Mouse (Mus musculus): ENCODE results near the gene Gm11554. TPM values are rescaled to one million over a fixed set of nuclear protein-coding genes. Genes with fewer than 3 reads are reported as not detected.
"Not testable (repeated sequence)": the region's sequence is repeated elsewhere in the genome, so short reads cannot be mapped to it uniquely, and the experiment has no call there.

Gm11554 gene
- total RNA-seq (2022) = not detected

DNA sequence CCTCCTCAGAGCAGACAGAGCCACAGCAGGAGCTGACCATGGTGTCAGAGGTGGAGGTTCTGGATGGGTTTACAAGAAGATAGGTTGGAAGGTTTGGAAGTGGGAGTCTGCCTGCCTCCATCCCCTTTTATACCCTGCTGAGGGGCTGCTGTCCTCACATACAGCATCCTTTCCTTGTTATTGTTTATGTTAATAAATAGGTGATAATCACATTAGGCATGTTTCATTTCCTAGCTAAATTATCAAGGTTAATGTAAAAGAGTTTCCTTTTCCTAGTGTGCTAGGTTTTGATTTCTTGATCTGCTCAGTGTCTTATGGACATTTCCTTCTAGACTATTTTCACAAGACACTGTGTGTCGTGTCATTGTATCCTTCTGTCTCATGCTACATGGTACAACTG is at the start of gene Gm11554:
Gene Gm11554 (minus strand): TSS at position 101 of the 400 bp plus-strand sequence.
- DNase-seq (ENCODE audit: low spot score in 2 of 2) = not testable (repeated sequence)

DNA sequence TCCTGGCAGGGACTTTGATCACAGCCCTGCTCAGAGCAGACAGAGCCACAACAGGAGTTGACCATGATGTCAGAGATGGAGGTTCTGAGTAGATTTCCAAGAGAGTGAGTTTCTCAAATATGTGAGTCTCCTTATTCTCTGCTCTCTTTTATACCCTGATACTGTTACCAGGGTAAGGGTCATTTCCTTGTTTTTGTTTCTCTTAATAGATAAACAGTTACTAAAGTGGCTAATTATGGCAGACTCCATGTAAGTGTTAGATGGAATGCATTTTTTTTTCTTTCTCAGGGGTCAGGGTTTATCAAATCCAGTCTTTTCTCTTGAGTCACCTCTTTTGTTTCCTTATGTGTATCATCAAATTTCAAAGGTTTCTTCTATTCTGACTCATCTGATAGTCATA is 47.3 kb upstream of the Gm11554 start, which contains the start of gene Krtap4-16:
Gene Krtap4-16 (minus strand): TSS at position 101 of the 400 bp plus-strand sequence.
- DNase-seq (ENCODE audit: low spot score in 2 of 2) = no peak

DNA sequence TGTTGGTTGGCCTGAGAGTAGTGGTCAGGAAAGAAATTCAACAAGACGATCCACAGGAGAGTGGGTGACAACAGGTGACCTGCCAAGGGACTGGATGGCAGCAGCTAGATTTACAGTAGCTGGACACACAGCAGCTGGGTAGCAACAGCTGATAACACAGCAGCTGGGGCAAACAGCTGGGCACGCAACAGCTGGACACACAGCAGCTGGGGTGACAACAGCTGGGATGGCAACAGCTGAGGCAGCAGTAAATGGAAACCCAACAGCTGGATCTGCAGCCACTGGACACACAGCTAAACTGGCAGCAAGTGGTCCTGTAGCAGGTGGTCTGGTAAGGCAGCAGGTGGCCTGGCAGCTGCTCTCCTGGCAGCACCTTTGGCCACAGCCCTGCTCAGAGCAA is 42.5 kb upstream of the Gm11554 start:
- no peak for DNase-seq (ENCODE audit: low spot score in 2 of 2)

DNA sequence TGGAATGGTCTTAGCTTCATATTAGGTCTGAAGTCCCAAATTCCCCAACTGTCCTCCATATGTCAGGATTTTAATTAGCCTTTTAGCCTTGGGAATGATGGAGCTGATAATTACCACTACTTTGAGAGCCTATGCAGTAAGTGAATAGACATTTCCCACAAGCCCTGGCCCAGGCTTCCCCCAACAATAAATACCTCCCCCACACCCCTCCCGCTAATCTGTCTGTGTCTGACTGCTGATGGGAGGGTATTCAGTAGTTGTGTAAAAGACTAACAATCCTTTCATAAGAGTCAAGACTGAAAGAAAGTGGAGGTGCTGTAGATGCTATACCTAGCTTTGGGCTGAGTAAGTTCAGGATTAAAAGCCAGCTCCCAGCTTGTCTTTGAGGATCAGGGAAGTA is 37.9 kb upstream of the Gm11554 start:
- no peak for DNase-seq (ENCODE audit: low spot score in 2 of 2)

DNA sequence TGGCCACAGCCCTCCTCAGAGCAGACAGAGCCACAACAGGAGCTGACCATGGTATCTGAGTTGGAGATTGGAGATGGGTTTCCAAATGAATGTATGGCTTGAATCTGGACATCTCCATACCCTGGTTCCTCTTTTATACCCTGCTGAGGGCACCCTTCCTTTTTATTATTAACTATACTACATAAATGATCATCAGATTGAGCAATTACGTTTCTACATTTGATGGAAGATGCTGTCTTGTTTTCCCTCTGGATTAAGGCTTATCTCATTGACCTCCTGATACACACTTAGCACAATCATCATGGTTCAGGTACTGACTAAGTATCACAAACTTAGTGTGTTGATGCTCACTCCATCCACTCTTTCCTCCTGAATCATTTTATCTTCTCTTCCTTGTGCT is 33.7 kb upstream of the Gm11554 start, which contains the start of gene 2300003K06Rik:
Gene 2300003K06Rik (minus strand): TSS at position 101 of the 400 bp plus-strand sequence.
- DNase-seq (ENCODE audit: low spot score in 2 of 2) = no peak

DNA sequence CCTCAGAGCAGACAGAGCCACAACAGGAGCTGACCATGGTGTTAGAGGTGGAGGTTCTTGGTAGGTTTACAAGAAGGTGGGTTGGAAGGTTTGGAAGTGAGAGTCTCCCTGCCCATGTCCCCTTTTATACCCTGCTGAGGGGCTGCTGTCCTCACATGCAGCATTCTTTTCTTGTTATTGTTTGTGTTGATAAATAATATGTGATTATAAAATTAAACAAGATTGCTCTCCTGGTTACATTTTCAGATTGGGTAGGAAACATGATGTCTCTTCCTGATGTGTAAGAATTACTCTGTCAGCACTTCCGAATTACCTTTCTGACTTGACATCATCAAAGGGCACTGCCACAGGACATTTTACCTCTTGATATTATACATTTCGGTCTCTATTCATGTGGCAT is 11.3 kb upstream of the Gm11554 start, which contains the start of gene Gm11564:
Gene Gm11564 (minus strand): TSS at position 101 of the 400 bp plus-strand sequence.
- DNase-seq (ENCODE audit: low spot score in 2 of 2) = not testable (repeated sequence)

GRCm38 (mm10) chr11:99809792-99810191 is 5.5 kb upstream of the Gm11554 start, which contains the start of gene Krtap4-13:
Krtap4-13 (minus strand) TSS chr11:99809892.
- not testable (repeated sequence) for DNase-seq (ENCODE audit: low spot score in 2 of 2)

GRCm38 (mm10) chr11:99798832-99799231 is 5.4 kb downstream of the Gm11554 start, which contains the start of gene Gm11569:
Gm11569 (minus strand) TSS chr11:99798932.
- DNase-seq (ENCODE audit: low spot score in 2 of 2) = not testable (repeated sequence)

DNA sequence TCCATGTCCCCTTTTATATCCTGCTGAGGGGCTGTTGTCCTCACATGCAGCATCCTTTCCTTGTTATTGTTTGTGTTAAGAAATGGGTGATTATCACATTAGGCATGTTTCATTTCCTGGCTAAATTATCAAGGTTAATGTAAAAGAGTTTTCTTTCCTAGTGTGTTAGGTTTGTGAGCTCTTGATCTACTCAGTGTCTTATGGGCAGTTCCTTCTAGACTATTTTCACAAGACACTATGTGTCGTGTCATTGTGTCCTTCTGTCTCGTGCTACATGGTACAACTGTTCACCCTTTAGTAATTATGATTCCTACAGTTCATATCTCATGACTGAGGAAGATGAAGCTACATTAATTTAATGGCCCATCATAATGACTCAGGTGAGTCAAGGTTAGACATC is 10.9 kb downstream of the Gm11554 start, which contains the start of gene Gm11596:
Gene Gm11596 (minus strand): TSS at position 101 of the 400 bp plus-strand sequence.
- DNase-seq (ENCODE audit: low spot score in 2 of 2) = no peak

DNA sequence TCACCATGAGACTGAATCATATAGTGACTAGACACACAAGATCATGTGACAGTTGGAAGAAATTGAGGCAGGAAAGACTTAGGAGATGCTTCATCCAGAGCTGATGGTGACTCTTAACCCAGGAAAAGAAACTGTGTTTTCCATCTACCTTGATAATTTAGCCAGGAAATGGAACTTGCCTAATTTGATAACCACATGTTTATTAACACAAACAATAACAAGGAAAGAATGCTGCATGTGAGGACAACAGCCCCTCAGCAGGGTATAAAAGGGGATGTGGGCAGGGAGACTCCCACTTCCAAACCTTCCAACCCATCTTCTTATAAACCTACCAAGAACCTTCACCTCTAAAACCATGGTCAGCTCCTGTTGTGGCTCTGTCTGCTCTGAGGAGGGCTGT is 19.3 kb downstream of the Gm11554 start, which contains the start of gene Krtap4-9:
Gene Krtap4-9 (plus strand): TSS at position 301 of the 400 bp plus-strand sequence.
- not testable (repeated sequence) for DNase-seq (ENCODE audit: low spot score in 2 of 2)

DNA sequence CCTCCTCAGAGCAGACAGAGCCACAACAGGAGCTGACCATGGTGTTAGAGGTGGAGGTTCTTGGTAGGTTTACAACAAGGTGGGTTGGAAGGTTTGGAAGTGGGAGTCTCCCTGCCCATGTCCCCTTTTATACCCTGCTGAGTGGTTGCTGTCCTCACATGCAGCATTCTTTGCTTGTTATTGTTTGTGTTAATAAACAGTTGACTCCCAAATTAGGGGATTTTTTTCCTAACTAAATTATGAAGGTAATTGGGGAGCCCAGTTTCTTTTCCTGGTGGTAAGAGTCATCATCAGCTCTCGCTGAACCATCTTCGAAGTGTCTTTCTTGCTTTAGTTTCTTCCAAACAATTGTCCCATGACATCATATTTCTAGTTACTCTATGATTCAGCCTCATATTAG is 23.6 kb downstream of the Gm11554 start, which contains the start of gene Krtap4-8:
Gene Krtap4-8 (minus strand): TSS at position 101 of the 400 bp plus-strand sequence.
- no peak for DNase-seq (ENCODE audit: low spot score in 2 of 2)

GRCm38 (mm10) chr11:99778401-99778800 is 25.8 kb downstream of the Gm11554 start:
- DNase-seq (ENCODE audit: low spot score in 2 of 2) = no peak

DNA sequence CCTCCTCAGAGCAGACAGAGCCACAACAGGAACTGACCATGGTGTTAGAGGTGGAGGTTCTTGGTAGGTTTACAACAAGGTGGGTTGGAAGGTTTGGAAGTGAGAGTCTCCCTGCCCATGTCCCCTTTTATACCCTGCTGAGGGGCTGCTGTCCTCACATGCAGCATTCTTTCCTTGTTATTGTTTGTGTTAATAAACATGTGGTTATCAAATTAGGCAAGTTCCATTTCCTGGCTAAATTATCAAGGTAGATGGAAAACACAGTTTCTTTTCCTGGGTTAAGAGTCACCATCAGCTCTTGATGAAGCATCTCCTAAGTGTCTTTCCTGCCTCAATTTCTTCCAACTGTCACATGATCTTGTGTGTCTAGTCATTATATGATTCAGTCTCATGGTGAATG is 31.4 kb downstream of the Gm11554 start, which contains the start of gene Gm11595:
Gene Gm11595 (minus strand): TSS at position 101 of the 400 bp plus-strand sequence.
- DNase-seq (ENCODE audit: low spot score in 2 of 2) = not testable (repeated sequence)

DNA sequence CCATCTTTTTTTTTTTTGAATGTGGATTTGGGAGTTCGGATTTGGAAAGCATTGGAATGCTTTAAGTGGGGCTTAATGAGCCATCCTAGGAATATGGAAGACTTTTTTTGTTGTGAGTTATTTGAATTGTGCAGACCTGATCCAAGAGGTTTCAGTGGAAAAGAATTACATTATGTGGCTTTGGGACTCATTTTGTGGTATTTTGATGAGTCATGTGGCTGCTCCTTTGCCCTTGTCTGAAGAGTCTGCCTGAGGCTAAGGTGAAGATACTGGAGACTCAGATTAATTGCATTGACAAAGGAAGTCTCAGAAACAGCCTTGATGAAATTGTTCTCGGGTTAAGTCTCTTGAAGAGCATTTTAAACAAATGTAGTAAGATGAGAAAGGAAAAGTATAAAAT is 35.8 kb downstream of the Gm11554 start:
- no peak for DNase-seq (ENCODE audit: low spot score in 2 of 2)

GRCm38 (mm10) chr11:99758877-99759276 is 45.4 kb downstream of the Gm11554 start:
- no peak for DNase-seq (ENCODE audit: low spot score in 2 of 2)

Other genes starting within 250 kb of the Gm11554 start
- not detected for gene Krtap3-2, start 247.6 kb downstream of the Gm11554 start, total RNA-seq (2022)
- gene Gm11939, start 245.0 kb downstream of the Gm11554 start, total RNA-seq (2022) = not detected
- gene Krtap3-1, start 237.8 kb downstream of the Gm11554 start, total RNA-seq (2022) = not detected
- not detected for gene Krtap1-5, start 223.4 kb downstream of the Gm11554 start, total RNA-seq (2022)
- not detected for gene Krtap1-4, start 220.8 kb downstream of the Gm11554 start, total RNA-seq (2022)
- not detected for gene Krtap1-3, start 213.1 kb downstream of the Gm11554 start, total RNA-seq (2022)
- not detected for gene Krtap9-3, start 206.3 kb downstream of the Gm11554 start, total RNA-seq (2022)
- not detected for gene Gm11938, start 201.1 kb downstream of the Gm11554 start, total RNA-seq (2022)
- not detected for gene Gm11937, start 194.3 kb downstream of the Gm11554 start, total RNA-seq (2022)
- gene Krtap2-4, start 189.6 kb downstream of the Gm11554 start, total RNA-seq (2022) = not detected
- gene Gm11562, start 184.0 kb downstream of the Gm11554 start, total RNA-seq (2022) = not detected
- not detected for gene Krtap4-1, start 176.2 kb downstream of the Gm11554 start, total RNA-seq (2022)
- not detected for gene Krtap4-2, start 169.4 kb downstream of the Gm11554 start, total RNA-seq (2022)
- gene Krtap4-7, start 160.4 kb downstream of the Gm11554 start, total RNA-seq (2022) = not detected
- not detected for gene Gm11555, start 154.2 kb downstream of the Gm11554 start, total RNA-seq (2022)
- not detected for gene Gm11563, start 145.5 kb downstream of the Gm11554 start, total RNA-seq (2022)
- gene Krtap4-6, start 138.5 kb downstream of the Gm11554 start, total RNA-seq (2022) = not detected
- gene Gm14190, start 113.7 kb downstream of the Gm11554 start, total RNA-seq (2022) = not detected
- gene Gm14180, start 70.2 kb downstream of the Gm11554 start, total RNA-seq (2022) = not detected
- gene Gm11595, start 31.5 kb downstream of the Gm11554 start, total RNA-seq (2022) = not detected
- not detected for gene Krtap4-8, start 23.7 kb downstream of the Gm11554 start, total RNA-seq (2022)
- not detected for gene Krtap4-9, start 19.2 kb downstream of the Gm11554 start, total RNA-seq (2022)
- gene Gm11596, start 11.0 kb downstream of the Gm11554 start, total RNA-seq (2022) = not detected
- gene Gm11569, start 5.5 kb downstream of the Gm11554 start, total RNA-seq (2022) = not detected
- gene Krtap4-13, start 5.4 kb upstream of the Gm11554 start, total RNA-seq (2022) = not detected
- not detected for gene Gm11564, start 11.2 kb upstream of the Gm11554 start, total RNA-seq (2022)
- gene 2300003K06Rik, start 33.6 kb upstream of the Gm11554 start, total RNA-seq (2022) = not detected
- gene Krtap4-16, start 47.2 kb upstream of the Gm11554 start, total RNA-seq (2022) = not detected
- gene Gm11568, start 53.5 kb upstream of the Gm11554 start, total RNA-seq (2022) = not detected
- not detected for gene Gm11559, start 60.0 kb upstream of the Gm11554 start, total RNA-seq (2022)
- gene Krtap9-1, start 68.9 kb upstream of the Gm11554 start, total RNA-seq (2022) = not detected
- not detected for gene Gm11567, start 74.7 kb upstream of the Gm11554 start, total RNA-seq (2022)
- not detected for gene Krtap31-1, start 103.5 kb upstream of the Gm11554 start, total RNA-seq (2022)
- not detected for gene Gm11565, start 110.3 kb upstream of the Gm11554 start, total RNA-seq (2022)
- gene Krtap31-2, start 131.8 kb upstream of the Gm11554 start, total RNA-seq (2022) = not detected
- gene Krtap9-5, start 144.0 kb upstream of the Gm11554 start, total RNA-seq (2022) = not detected
- not detected for gene Krtap29-1, start 174.6 kb upstream of the Gm11554 start, total RNA-seq (2022)
- gene Krtap16-1, start 182.2 kb upstream of the Gm11554 start, total RNA-seq (2022) = not detected
- gene Krtap17-1, start 189.5 kb upstream of the Gm11554 start, total RNA-seq (2022) = not detected
- gene Krt33a, start 211.8 kb upstream of the Gm11554 start, total RNA-seq (2022) = not detected
- gene Krt33b, start 225.4 kb upstream of the Gm11554 start, total RNA-seq (2022) = not detected
- gene Krt34, start 237.1 kb upstream of the Gm11554 start, total RNA-seq (2022) = not detected
- not detected for gene Krt31, start 246.1 kb upstream of the Gm11554 start, total RNA-seq (2022)